Mouse (Mus musculus): ENCODE results near the gene Rnf6.

DNA sequence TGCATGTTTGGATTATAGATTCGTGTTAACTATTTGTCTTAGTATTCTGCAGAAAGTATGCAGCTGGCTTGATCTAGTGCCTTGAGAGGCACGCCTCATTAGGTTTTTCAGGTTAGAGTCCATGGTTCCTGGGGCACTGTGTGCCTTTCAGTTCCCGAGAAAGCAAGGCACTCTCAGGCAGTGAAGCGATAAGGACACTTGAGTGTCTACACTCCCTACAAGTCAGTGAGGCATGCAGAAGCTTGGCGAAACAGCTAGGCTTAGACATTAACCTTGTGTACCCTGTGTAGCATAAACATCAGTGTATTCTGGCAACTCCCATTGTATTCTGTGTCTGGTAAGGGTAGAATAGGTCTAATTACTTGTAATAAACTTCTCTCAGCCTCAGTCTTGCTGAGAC, 15.8 kb downstream of the Rnf6 start:
- TF ChIP-seq MAX (IDR thresholded peaks at IDR 0.05) (no peak), CTCF (IDR thresholded peaks at IDR 0.05; ENCODE audit: control insufficient read depth, insufficient read depth, insufficient read length) (no peak)

All from C2C12 (cell line).